Mouse (Mus musculus) CH12.LX (cell line): ENCODE measurements around the gene Golga3. TPM values are rescaled to one million over a fixed set of nuclear protein-coding genes. Genes with fewer than 3 reads are reported as not detected.
A peak's percentile ranks its signal among the peaks of the same experiment; 100 is the strongest.

Source experiments
- DNase-seq: peaks from one replicate; pipeline ENCODE4 v3.0.0-alpha.2; 2013; ENCODE audit errors: extremely low read depth
- H3K27ac ChIP-seq: 2 replicates; pipeline ENCODE4 v1.5.1; 2012; ENCODE audit warnings: low read depth, mild to moderate bottlenecking, control low read depth, moderate library complexity; ENCODE audit not compliant: insufficient read depth
- H3K27me3 ChIP-seq: replicated peaks from 2 replicates; pipeline ENCODE3; 2012; ENCODE audit warnings: inconsistent platforms
- H3K36me3 ChIP-seq, 2 experiments: replicated peaks in 1 of 2; 2 replicates each; pipeline versions ENCODE3 to v1.6.1; 2012; ENCODE audit warnings: inconsistent platforms in 1 of 2, low read length in 1 of 2, mild to moderate bottlenecking in 1 of 2, mixed read lengths in 1 of 2, moderate library complexity in 1 of 2; ENCODE audit not compliant: control insufficient read depth in 1 of 2, insufficient read depth in 1 of 2
- H3K4me1 ChIP-seq, 2 experiments: 2 replicates each; pipeline ENCODE4 v1.6.1; 2012; ENCODE audit warnings: inconsistent platforms in 1 of 2, moderate library complexity in 1 of 2; ENCODE audit not compliant: insufficient read depth in 2 of 2, control insufficient read depth in 1 of 2
- H3K4me2 ChIP-seq: 2 replicates; pipeline ENCODE4 v1.6.1; 2012; ENCODE audit warnings: low read depth, mild to moderate bottlenecking, control low read depth; ENCODE audit not compliant: poor library complexity, insufficient read depth, severe bottlenecking
- H3K4me3 ChIP-seq, 3 experiments: fragments of 150-350 bp in 1 of 3; sonication (generic) in 1 of 3; replicated peaks in 1 of 3; 2 replicates each; pipeline versions ENCODE3 to v1.5.1; 2011 to 2012; ENCODE audit warnings: low read depth in 2 of 3, low read length in 2 of 3, mild to moderate bottlenecking in 2 of 3, moderate library complexity in 2 of 3, control low read depth in 1 of 3, improper control_type of control experiment in 1 of 3, inconsistent platforms in 1 of 3, mixed read lengths in 1 of 3; ENCODE audit not compliant: poor library complexity in 1 of 3
- H3K79me2 ChIP-seq: replicated peaks from 2 replicates; pipeline ENCODE4 v1.6.1; 2012; ENCODE audit warnings: mild to moderate bottlenecking, moderate library complexity; ENCODE audit not compliant: control insufficient read depth, poor library complexity, insufficient read depth, severe bottlenecking; ENCODE audit errors: extremely low read depth
- H3K9ac ChIP-seq: 2 replicates; pipeline ENCODE4 v1.6.1; 2012; ENCODE audit warnings: low read depth, mild to moderate bottlenecking, control low read depth, moderate library complexity; ENCODE audit not compliant: insufficient read depth
- H3K9me3 ChIP-seq: replicated peaks from 2 replicates; pipeline ENCODE3; 2012; ENCODE audit warnings: low read length, inconsistent platforms, mixed read lengths
- CHD1 ChIP-seq: IDR thresholded peaks from 2 replicates; pipeline ENCODE4 v1.6.1; 2012; ENCODE audit warnings: low read depth, low read length, improper control_type of control experiment, inconsistent platforms
- CTCF ChIP-seq, 2 experiments: IDR thresholded peaks in 1 of 2; conservative IDR thresholded peaks in 1 of 2; 2 replicates each; pipeline ENCODE4 v1.5.1; 2011 to 2012; ENCODE audit warnings: low read depth in 2 of 2, low read length in 2 of 2, improper control_type of control experiment in 1 of 2, inconsistent platforms in 1 of 2, mild to moderate bottlenecking in 1 of 2, moderate library complexity in 1 of 2
- ELF1 ChIP-seq: IDR thresholded peaks from 2 replicates; pipeline ENCODE4 v1.6.1; 2014; ENCODE audit warnings: low read depth, mild to moderate bottlenecking, inconsistent platforms, low read length, improper control_type of control experiment
- EP300 ChIP-seq: IDR thresholded peaks from 2 replicates; pipeline ENCODE4 v1.6.1; 2011; ENCODE audit warnings: low read length, improper control_type of control experiment
- ETS1 ChIP-seq: conservative IDR thresholded peaks from 2 replicates; pipeline ENCODE4 v1.6.1; 2012; ENCODE audit warnings: low read depth, mild to moderate bottlenecking, inconsistent platforms, low read length, improper control_type of control experiment, moderate library complexity
- GABPA ChIP-seq: IDR thresholded peaks from 2 replicates; pipeline ENCODE4 v1.6.1; 2012; ENCODE audit warnings: low read depth, low read length, improper control_type of control experiment, inconsistent platforms; ENCODE audit not compliant: insufficient replicate concordance
- JUN ChIP-seq: IDR thresholded peaks from 2 replicates; pipeline ENCODE4 v1.6.1; 2011; ENCODE audit warnings: low read depth, mild to moderate bottlenecking, low read length, improper control_type of control experiment, moderate library complexity; ENCODE audit not compliant: insufficient read depth
- KAT2A ChIP-seq: IDR thresholded peaks from 2 replicates; pipeline ENCODE4 v1.6.1; 2012; ENCODE audit warnings: low read length, improper control_type of control experiment, inconsistent platforms; ENCODE audit not compliant: insufficient replicate concordance
- MAX ChIP-seq: IDR thresholded peaks from 2 replicates; pipeline ENCODE4 v1.6.1; 2011; ENCODE audit warnings: low read length, improper control_type of control experiment
- MYC ChIP-seq: IDR thresholded peaks from 2 replicates; pipeline ENCODE4 v1.6.1; 2011; ENCODE audit warnings: low read depth, mild to moderate bottlenecking, improper control_type of control experiment, low read length
- NRF1 ChIP-seq: IDR thresholded peaks from 2 replicates; pipeline ENCODE4 v1.6.1; 2014; ENCODE audit warnings: low read depth, mild to moderate bottlenecking, inconsistent platforms, low read length, improper control_type of control experiment, moderate library complexity
- POLR2A ChIP-seq: IDR thresholded peaks from 2 replicates; pipeline ENCODE4 v1.6.1; 2011; ENCODE audit warnings: low read depth, mild to moderate bottlenecking, improper control_type of control experiment, low read length
- POLR2AphosphoS2 ChIP-seq: IDR thresholded peaks from 2 replicates; pipeline ENCODE4 v1.6.1; 2011; ENCODE audit warnings: low read depth, low read length, improper control_type of control experiment
- RAD21 ChIP-seq: IDR thresholded peaks from 2 replicates; pipeline ENCODE4 v1.6.1; 2011; ENCODE audit warnings: low read depth, mild to moderate bottlenecking, low read length, improper control_type of control experiment, moderate library complexity
- RCOR1 ChIP-seq: conservative IDR thresholded peaks from 2 replicates; pipeline ENCODE4 v1.6.1; 2012; ENCODE audit warnings: low read depth, mild to moderate bottlenecking, inconsistent platforms, low read length, improper control_type of control experiment
- SIN3A ChIP-seq: IDR thresholded peaks from 2 replicates; pipeline ENCODE4 v1.6.1; 2012; ENCODE audit warnings: low read length, improper control_type of control experiment, inconsistent platforms
- SMC3 ChIP-seq: IDR thresholded peaks from 2 replicates; pipeline ENCODE4 v1.6.1; 2011; ENCODE audit warnings: low read depth, low read length, improper control_type of control experiment
- UBTF ChIP-seq: IDR thresholded peaks from 2 replicates; pipeline ENCODE4 v1.6.1; 2012; ENCODE audit warnings: low read depth, mild to moderate bottlenecking, inconsistent platforms, low read length, improper control_type of control experiment, moderate library complexity
- USF1 ChIP-seq: IDR thresholded peaks from 2 replicates; pipeline ENCODE4 v1.6.1; 2014; ENCODE audit warnings: low read depth, mild to moderate bottlenecking, inconsistent platforms, low read length, improper control_type of control experiment
- ZKSCAN1 ChIP-seq: IDR thresholded peaks from 2 replicates; pipeline ENCODE4 v1.6.1; 2012; ENCODE audit warnings: low read depth, inconsistent platforms, low read length, improper control_type of control experiment, borderline replicate concordance
- ZNF384 ChIP-seq: IDR thresholded peaks from 2 replicates; pipeline ENCODE4 v1.6.1; 2012; ENCODE audit warnings: low read depth, low read length, improper control_type of control experiment, inconsistent platforms
- dilution Hi-C: fragments of 300-500 bp; cut with MboI; formaldehyde crosslinking; loops from 2 replicates; pipeline ENCODE4 v1.14.3; 2020; ENCODE audit warnings: low sequenced_read_pairs; ENCODE audit not compliant: extremely low pct_unique_long_range_greater_than_20kb, extremely low pct_ligation_motif_present
- in situ Hi-C: fragments of 300-500 bp; cut with MboI; formaldehyde crosslinking; loops from 3 replicates; pipeline ENCODE4 v1.14.3; 2019; ENCODE audit warnings: low sequenced_read_pairs, low pct_ligation_motif_present, low pct_unique_long_range_greater_than_20kb, mixed read lengths
- polyA plus RNA-seq: library from polyadenylated mRNA; unstranded; fragments of >175 nt; gene quantifications from 2 replicates; pipeline ENCODE4 v1.2.1, GENCODE M21; 2012; ENCODE audit warnings: low read depth; ENCODE audit not compliant: insufficient read length
- total RNA-seq, 2 experiments: library from RNA; depleted of rRNA; stranded (reverse); fragments of 300-350 nt in 1 of 2; fragments of >200 nt in 1 of 2; gene quantifications; 2 replicates each; pipeline ENCODE4 v1.2.3; 2012 to 2014

The Golga3 gene
- total and polyA plus RNA-seq, 3 experiments, result 10.0 to 18.2 (median 15.7) TPM

GRCm38 (mm10) chr5:110181716-110182115 lies 5.2 kb downstream of the Golga3 start:
- Histone ChIP-seq H3K9ac (no peak overlapping the region), H3K4me1 (peaks cover 0 to 12% of the 10 kb centered on the region in 2 experiments; a peak in 2 of 4 replicates), H3K4me2 (no peak overlapping the region), H3K27me3 (no peaks in the 10 kb centered on the region), H3K36me3 (peaks cover 23 to 54% of the 10 kb centered on the region in 2 experiments), H3K4me3 (no peak overlapping the region), H3K27ac (no peak overlapping the region), H3K9me3 (no peaks in the 10 kb centered on the region)
- in situ Hi-C loops, result no loop called here
- dilution Hi-C loops, result no loop called here
- no peak for DNase-seq
- TF ChIP-seq CHD1, result no peak
- TF ChIP-seq ZNF384, result no peak
- no peak for TF ChIP-seq MAX
- TF ChIP-seq, all 38 proteins: peak for 0
- H3K79me2 ChIP-seq, result peaks cover 10% of the 10 kb centered on the region; the same call in 1 of the 2 replicates

GRCm38 (mm10) chr5:110203164-110203895 lies 26.8 kb downstream of the Golga3 start:
- Histone ChIP-seq H3K79me2 (no peaks in the 10 kb centered on the region), H3K4me3 (no peak overlapping the region), H3K36me3 (peaks cover 64 to 80% of the 10 kb centered on the region in 2 experiments), H3K9ac (no peak overlapping the region), H3K27me3 (no peaks in the 10 kb centered on the region), H3K9me3 (no peaks in the 10 kb centered on the region), H3K4me2 (no peak overlapping the region), H3K4me1 (no peaks in the 10 kb centered on the region), H3K27ac (no peak overlapping the region)
- DNase-seq, result peak; percentile 12
- dilution Hi-C loops (no loop called here), in situ Hi-C loops (no loop called here)
- TF ChIP-seq CTCF (conservative IDR thresholded peaks at IDR 0.05 in 1 of 2, IDR thresholded peaks at IDR 0.05 in 1 of 2; ENCODE audit: low read depth in 2 of 2, low read length in 2 of 2) (peak; percentile 13 to 60; a peak in 2 of 4 replicates), ELF1 (no peak), RCOR1 (no peak), RAD21 (peak; percentile 41), POLR2A (no peak), JUN (no peak), NRF1 (no peak), USF1 (no peak), GABPA (no peak), ETS1 (no peak), MAX (no peak), KAT2A (no peak), POLR2AphosphoS2 (no peak), UBTF (no peak), ZKSCAN1 (no peak), EP300 (no peak), MYC (0 out of 2 replicates have a peak, but pooled peaks have one; percentile 22), SMC3 (peak; percentile 4; the same call in 1 of the 2 replicates), SIN3A (no peak), CHD1 (no peak)
